Comparison of ENCODE assay signal across 1 mouse cellular context in the genomic region with DNA sequence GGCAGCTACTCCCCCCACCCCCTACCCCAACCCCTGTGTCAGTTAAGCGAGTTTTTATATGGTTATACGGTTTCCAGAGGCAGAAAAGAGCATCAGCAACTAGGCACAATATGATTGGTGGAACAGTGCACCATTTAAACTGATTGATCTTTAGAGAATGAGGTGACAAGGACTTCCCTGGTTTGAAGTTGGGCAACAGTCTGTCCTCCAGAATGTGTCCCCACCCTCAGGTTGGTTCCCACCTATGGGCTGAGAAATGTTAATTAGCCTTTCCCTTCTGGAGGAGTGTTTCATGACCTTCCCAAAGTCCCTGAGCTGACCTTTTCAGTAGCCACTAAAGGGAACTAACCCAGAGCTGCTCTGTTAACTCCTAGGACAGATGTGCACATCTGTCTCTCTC.
TF ChIP-seq lines count a peak whose summit lies in the region.

No protein-coding gene starts in this region.

TF ChIP-seq in ES-E14, 5 proteins besides CTCF, POLR2A, EP300 and RAD21:
- TF ChIP-seq CHD2 (IDR thresholded peaks at IDR 0.05; ENCODE audit: low read depth, low read length), result no peak; the same call in 1 of the 2 replicates
- no peak for TF ChIP-seq ZC3H11A (IDR thresholded peaks at IDR 0.05; ENCODE audit: borderline replicate concordance, low read depth, low read length)
- no peak for TF ChIP-seq MAFK (IDR thresholded peaks at IDR 0.05; ENCODE audit: insufficient read depth, low read depth, low read length)
- TF ChIP-seq ZNF384 (IDR thresholded peaks at IDR 0.05; ENCODE audit: low read depth, low read length), result no peak
- TF ChIP-seq HCFC1 (IDR thresholded peaks at IDR 0.05; ENCODE audit: borderline replicate concordance, insufficient read depth, low read length), result no peak
